Mouse (Mus musculus) B cell, adult 2 months (primary cell): Measurements from ENCODE around the gene Il22ra2.
A peak's percentile ranks its signal among the peaks of the same experiment; 100 is the strongest.

ENCODE experiments used
- DNase-seq, 2 experiments: peaks; one replicate each; pipeline ENCODE4 v3.0.0; 2022

The Il22ra2 gene

GRCm38 (mm10) chr10:19603231-19603630 lies 18.6 kb upstream of the Il22ra2 start:
- no peak for DNase-seq

GRCm38 (mm10) chr10:19609125-19609524 lies 12.7 kb upstream of the Il22ra2 start:
- no peak for DNase-seq

DNA sequence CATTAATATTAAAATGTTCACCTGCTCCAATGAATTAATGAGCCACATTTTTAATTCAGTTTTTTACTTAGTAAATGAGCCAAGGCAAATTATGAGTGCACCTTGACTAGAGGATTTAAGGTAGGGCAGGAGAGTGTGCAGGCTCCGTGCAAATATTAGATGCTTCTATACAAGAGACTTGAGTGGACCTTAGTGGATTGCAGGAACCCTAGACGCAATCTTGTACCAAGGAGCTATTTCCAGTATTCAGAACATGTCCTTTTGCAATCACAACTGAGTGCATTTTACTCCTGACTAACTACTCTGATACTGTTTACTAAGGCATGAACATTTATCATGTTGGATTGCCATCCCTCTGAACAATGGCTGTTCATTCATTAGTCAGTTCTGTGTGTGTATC lies 10.2 kb upstream of the Il22ra2 start:
- no peak for DNase-seq

DNA sequence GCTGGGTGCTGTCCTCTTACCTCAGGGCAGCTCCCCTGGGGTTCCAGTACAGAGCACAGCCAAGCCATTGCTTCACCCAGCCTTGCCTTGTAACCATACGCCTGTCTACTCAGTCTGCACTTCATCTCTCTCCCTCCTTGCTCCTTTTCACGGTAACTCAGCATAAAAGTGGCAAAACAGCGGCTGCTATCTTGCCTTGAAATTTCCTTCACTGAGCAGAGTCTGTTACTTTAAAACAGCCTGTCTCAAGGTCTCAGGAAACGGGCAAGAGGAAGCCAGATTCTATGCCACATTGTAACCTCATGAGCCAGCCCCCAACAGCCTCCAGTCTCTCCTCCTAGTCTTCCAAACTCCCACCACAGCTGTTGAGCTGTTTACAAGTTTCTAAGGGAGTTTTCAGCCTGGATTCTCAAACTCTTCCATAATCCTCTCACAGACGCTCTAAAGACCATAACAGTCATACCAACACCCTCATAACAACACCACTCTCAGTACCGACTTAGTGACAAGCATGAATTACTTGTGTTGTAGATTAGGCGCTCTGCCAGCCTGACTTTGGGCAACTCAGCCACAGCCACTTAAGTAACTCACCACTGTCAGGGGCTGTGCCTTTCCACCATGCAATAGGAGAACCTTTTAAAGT lies 8.6 kb upstream of the Il22ra2 start:
- DNase-seq: peak in 1 of 2 experiments; percentile 12

GRCm38 (mm10) chr10:19619736-19620135 lies 2.1 kb upstream of the Il22ra2 start:
- DNase-seq: no peak

DNA sequence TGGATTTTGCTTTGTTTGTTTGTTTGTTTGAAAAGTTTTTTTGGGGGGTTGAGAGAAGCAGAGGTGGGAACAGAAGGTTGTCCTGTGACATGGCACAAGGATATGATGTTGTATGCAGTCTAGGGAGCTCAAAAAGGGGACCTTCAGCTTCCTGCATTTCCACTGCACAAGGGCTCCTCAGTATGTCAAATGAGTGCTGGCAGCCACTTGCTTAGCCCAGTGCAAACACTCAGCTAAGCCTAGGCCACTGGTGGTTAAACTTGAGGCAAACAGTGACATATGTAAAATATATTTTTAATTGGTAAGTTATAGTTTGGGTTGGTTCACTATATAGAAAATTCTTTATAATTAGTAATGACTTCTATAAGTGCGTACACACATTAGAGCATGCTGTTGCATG lies 2.8 kb downstream of the Il22ra2 start:
- no peak for DNase-seq

DNA sequence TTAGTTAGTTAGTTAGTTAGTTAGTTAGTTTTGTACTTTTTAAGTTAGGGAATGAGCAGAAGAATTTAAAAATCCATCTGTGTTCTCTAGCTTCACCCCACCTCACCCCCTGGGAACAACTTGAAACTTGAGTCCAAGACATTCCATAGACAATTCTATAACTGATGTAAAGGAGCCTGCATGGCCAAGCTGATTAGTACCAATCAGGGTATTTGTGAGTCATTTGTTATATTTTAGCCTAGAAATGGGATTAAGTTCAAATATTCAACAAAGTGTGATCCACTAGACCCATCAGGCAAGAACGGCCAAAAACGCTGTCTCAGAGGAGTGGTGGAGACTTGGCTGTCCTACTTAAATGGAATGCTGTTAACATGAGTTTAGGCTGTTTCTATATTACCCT lies 5.5 kb downstream of the Il22ra2 start:
- no peak for DNase-seq

GRCm38 (mm10) chr10:19627748-19628147 lies 6.0 kb downstream of the Il22ra2 start:
- no peak for DNase-seq

DNA sequence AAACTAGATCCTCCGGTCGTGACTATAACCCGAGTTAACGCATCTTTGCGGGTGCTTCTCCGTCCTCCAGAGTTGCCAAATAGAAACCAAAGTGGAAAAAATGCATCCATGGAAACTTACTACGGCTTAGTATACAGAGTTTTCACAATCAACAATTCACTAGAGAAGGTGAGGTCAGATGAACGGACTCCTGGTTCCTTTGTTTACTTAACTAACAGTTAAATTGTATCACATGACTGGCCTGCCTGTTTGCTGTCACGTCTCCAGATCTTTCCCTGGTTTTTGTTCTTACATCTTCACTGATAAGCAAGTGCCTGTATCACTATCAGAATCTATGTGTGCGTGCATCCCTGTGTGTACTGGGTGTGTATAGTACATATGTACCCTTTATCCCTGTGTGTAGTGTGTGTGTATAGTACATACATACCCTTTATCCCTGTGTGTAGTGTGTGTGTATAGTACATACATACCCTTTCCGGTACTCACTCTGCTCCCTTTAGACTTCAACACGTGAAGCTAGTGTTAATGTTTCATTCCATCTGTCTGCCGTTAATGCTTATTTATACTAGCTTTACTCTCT lies 9.9 kb downstream of the Il22ra2 start:
- no peak for DNase-seq

DNA sequence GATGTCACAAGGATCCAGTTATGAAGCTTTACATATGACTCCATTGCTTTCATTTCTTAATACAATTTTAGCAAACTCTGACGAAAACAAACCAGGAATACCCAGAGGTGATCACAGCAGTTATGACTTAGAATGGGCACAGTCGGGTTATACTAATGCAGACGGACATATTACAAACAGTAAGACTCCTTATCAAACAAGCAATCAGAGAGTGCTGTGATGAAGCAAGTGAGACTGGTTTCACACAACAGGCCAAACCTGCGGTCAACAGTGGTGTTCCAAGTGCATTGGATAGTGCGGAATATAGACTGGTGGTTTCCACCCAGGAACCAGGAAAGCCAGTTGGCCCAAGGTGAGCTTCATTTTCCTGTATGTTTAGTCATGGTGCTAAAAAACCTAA lies 17.1 kb downstream of the Il22ra2 start:
- no peak for DNase-seq

- DNase-seq: no peak
Measured at GRCm38 (mm10) chr10:19639630-19640029, 17.8 kb downstream of the Il22ra2 start.

DNA sequence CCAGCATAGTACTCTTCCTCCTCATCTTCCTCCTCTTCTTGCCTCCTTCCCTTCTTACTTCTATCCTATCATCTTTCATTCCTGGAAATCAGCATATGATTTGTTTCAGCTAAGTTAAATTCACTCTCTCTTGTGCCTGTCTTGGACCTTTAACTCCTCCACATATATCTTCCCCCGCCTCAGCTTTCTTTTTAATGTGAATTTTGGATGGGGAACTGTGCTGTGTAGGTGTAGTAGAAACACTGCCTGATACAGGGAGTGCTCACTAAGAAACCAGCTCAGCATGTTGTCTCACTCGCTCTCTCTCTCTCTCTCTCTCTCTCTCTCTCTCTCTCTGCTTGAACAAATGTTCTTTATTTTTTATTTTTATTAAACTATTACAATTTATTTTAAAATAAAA lies 23.3 kb downstream of the Il22ra2 start:
- no peak for DNase-seq

DNA sequence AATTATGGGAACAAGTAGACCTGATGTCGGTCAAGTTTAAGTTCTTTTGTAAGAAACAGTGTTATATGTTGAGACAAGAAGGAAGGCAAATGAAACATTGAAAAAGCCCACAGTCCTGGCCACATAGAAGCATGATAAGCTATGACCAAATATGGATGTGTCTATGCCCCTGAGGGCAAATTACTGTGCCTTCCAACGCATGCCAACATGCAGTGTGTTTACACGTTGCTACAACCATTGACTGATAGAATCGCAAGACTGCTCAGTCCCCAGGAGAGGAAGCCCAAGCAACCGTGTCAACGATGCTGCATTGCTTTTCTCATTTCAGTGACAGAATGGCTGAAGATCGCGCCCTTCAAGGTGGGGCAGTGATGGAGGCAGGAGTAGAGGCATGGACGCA lies 35.6 kb downstream of the Il22ra2 start:
- DNase-seq: peak; percentile 64 to 73

DNA sequence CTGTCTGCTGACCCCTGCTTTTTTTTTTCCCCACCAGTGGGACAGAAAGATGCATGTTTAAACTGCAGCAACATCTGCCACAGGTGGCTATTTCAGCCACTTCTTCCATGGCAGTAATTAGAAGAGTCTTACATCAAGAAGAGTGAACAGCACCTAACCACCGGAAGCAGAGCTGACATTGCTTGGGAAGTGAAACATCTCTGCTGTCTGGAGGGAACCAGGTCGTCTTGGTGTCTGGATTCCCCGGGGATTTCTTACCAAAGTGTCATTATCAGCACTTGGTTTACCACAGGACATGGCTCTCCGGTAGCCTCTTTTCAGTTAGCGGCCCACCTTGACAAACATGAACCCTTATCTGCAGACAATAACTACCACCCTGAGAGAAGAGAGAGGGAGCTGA lies 38.2 kb downstream of the Il22ra2 start:
- DNase-seq: peak; percentile 65 to 74

- peak; percentile 67 to 72 for DNase-seq
Measured at GRCm38 (mm10) chr10:19668973-19669372, 47.2 kb downstream of the Il22ra2 start.

- DNase-seq: no peak
Measured at GRCm38 (mm10) chr10:19672015-19672414, 50.2 kb downstream of the Il22ra2 start.

- DNase-seq: peak; percentile 35 to 48
Measured at GRCm38 (mm10) chr10:19673146-19673545, 51.3 kb downstream of the Il22ra2 start.
